Mouse (Mus musculus): ENCODE results near the gene Emsy. TPM values are rescaled to one million over a fixed set of nuclear protein-coding genes. Genes with fewer than 3 reads are reported as not detected.

The Emsy gene
- polyA plus RNA-seq, 1 experiment from 2014 or later = 4.6 TPM

- H3K27ac ChIP-seq = no peak overlapping the region
- peaks cover 9% of the 10 kb centered on the region for H3K4me1 ChIP-seq (replicated peaks)
- WGBS (ENCODE audit: insufficient replicate concordance) = 69% methylated on average over 12 of the region's 12 CpGs
- H3K9ac ChIP-seq = no peak overlapping the region
- DNase-seq = no peak
- no peak overlapping the region for H3K4me3 ChIP-seq (replicated peaks)
- no peaks in the 10 kb centered on the region for H3K27me3 ChIP-seq
- H3K4me2 ChIP-seq = no peak overlapping the region
- H3K9me3 ChIP-seq (replicated peaks) = no peaks in the 10 kb centered on the region
- no peak for ATAC-seq (ENCODE audit: low read depth)
- no peaks in the 10 kb centered on the region for H3K36me3 ChIP-seq
These were observed 94.9 kb downstream of the Emsy start for GRCm38 (mm10) chr7:98561556-98562164.

GRCm38 (mm10) chr7:98558128-98558921, 98.3 kb downstream of the Emsy start:
- WGBS (ENCODE audit: insufficient replicate concordance) = 56% methylated on average over 9 of the region's 9 CpGs
- DNase-seq (no peak), ATAC-seq (ENCODE audit: low read depth) (no peak)

GRCm38 (mm10) chr7:98556767-98557394, 99.7 kb downstream of the Emsy start:
- 0 out of 2 replicates have a peak, but pooled peaks cover 3% of the 10 kb centered on the region for H3K4me1 ChIP-seq (replicated peaks)
- no peak overlapping the region for H3K4me3 ChIP-seq (replicated peaks)
- no peak overlapping the region for H3K27ac ChIP-seq
- DNase-seq (no peak), ATAC-seq (ENCODE audit: low read depth) (no peak)
- H3K27me3 ChIP-seq = no peaks in the 10 kb centered on the region
- no peak overlapping the region for H3K9ac ChIP-seq
- no peak overlapping the region for H3K4me2 ChIP-seq
- WGBS (ENCODE audit: insufficient replicate concordance) = 56% methylated on average over 6 of the region's 6 CpGs
- no peaks in the 10 kb centered on the region for H3K36me3 ChIP-seq
- H3K9me3 ChIP-seq (replicated peaks) = no peaks in the 10 kb centered on the region

More at GRCm38 (mm10) chr7:98558128-98558921, 98.3 kb downstream of the Emsy start:
- H3K4me2 ChIP-seq = no peak overlapping the region
- H3K4me1 ChIP-seq (replicated peaks) = peaks cover 3% of the 10 kb centered on the region; the same call in 1 of the 2 replicates
- H3K4me3 ChIP-seq (replicated peaks) = no peak overlapping the region
- no peaks in the 10 kb centered on the region for H3K27me3 ChIP-seq
- H3K36me3 ChIP-seq = no peaks in the 10 kb centered on the region
- H3K9ac ChIP-seq = no peak overlapping the region
- H3K27ac ChIP-seq = no peak overlapping the region
- H3K9me3 ChIP-seq (replicated peaks) = no peaks in the 10 kb centered on the region

GRCm38 (mm10) chr7:98551041-98551440, 105.5 kb downstream of the Emsy start:
- Histone ChIP-seq H3K9me3 (replicated peaks) (no peaks in the 10 kb centered on the region), H3K27me3 (no peaks in the 10 kb centered on the region), H3K4me2 (no peak overlapping the region), H3K9ac (no peak overlapping the region), H3K4me1 (replicated peaks) (0 out of 2 replicates have a peak, but pooled peaks cover 7% of the 10 kb centered on the region), H3K4me3 (replicated peaks) (no peak overlapping the region), H3K27ac (no peak overlapping the region), H3K36me3 (no peaks in the 10 kb centered on the region)
- DNase-seq (no peak), ATAC-seq (ENCODE audit: low read depth) (no peak)
- 19% methylated on average over 3 of the region's 3 CpGs for WGBS (ENCODE audit: insufficient replicate concordance)

GRCm38 (mm10) chr7:98550596-98550995, 106.0 kb downstream of the Emsy start:
- WGBS (ENCODE audit: insufficient replicate concordance) = 20% methylated on average over 2 of the region's 2 CpGs
- H3K9ac ChIP-seq = no peak overlapping the region
- H3K27me3 ChIP-seq = no peaks in the 10 kb centered on the region
- DNase-seq (no peak), ATAC-seq (ENCODE audit: low read depth) (no peak)
- no peaks in the 10 kb centered on the region for H3K36me3 ChIP-seq
- H3K4me3 ChIP-seq (replicated peaks) = no peak overlapping the region
- 0 out of 2 replicates have a peak, but pooled peaks cover 7% of the 10 kb centered on the region for H3K4me1 ChIP-seq (replicated peaks)
- no peaks in the 10 kb centered on the region for H3K9me3 ChIP-seq (replicated peaks)
- no peak overlapping the region for H3K4me2 ChIP-seq
- 0 out of 2 replicates have a peak overlapping the region, but pooled peaks have one; percentile 20 for H3K27ac ChIP-seq

- Histone ChIP-seq H3K27me3 (no peaks in the 10 kb centered on the region), H3K4me2 (no peak overlapping the region), H3K4me3 (replicated peaks) (no peak overlapping the region), H3K36me3 (no peaks in the 10 kb centered on the region), H3K27ac (no peak overlapping the region), H3K9me3 (replicated peaks) (no peaks in the 10 kb centered on the region), H3K9ac (no peak overlapping the region), H3K4me1 (replicated peaks) (0 out of 2 replicates have a peak, but pooled peaks cover 7% of the 10 kb centered on the region)
- ATAC-seq (ENCODE audit: low read depth) (no peak), DNase-seq (no peak)
- 21% methylated on average over 3 of the region's 3 CpGs for WGBS (ENCODE audit: insufficient replicate concordance)
These were observed 107.7 kb downstream of the Emsy start for GRCm38 (mm10) chr7:98548839-98549238.

- no peak for ATAC-seq (ENCODE audit: low read depth)
- Histone ChIP-seq H3K4me3 (replicated peaks) (no peak overlapping the region), H3K9ac (no peak overlapping the region), H3K4me2 (no peak overlapping the region), H3K27me3 (no peaks in the 10 kb centered on the region), H3K27ac (no peak overlapping the region), H3K36me3 (no peaks in the 10 kb centered on the region), H3K4me1 (replicated peaks) (no peaks in the 10 kb centered on the region), H3K9me3 (replicated peaks) (no peaks in the 10 kb centered on the region)
- no peak for DNase-seq
- WGBS (ENCODE audit: insufficient replicate concordance) = 45% methylated on average over 3 of the region's 3 CpGs
These were observed 112.0 kb downstream of the Emsy start for GRCm38 (mm10) chr7:98544556-98544955.

- 66% methylated on average over 11 of the region's 11 CpGs for WGBS (ENCODE audit: insufficient replicate concordance)
- Histone ChIP-seq H3K9me3 (replicated peaks) (no peaks in the 10 kb centered on the region), H3K36me3 (no peaks in the 10 kb centered on the region), H3K4me2 (no peak overlapping the region), H3K27ac (no peak overlapping the region), H3K9ac (no peak overlapping the region), H3K4me3 (replicated peaks) (no peak overlapping the region), H3K27me3 (no peaks in the 10 kb centered on the region), H3K4me1 (replicated peaks) (no peaks in the 10 kb centered on the region)
- ATAC-seq (ENCODE audit: low read depth) (no peak), DNase-seq (no peak)
These were observed 112.7 kb downstream of the Emsy start for GRCm38 (mm10) chr7:98543853-98544370.

GRCm38 (mm10) chr7:98542731-98543142, 113.8 kb downstream of the Emsy start:
- H3K36me3 ChIP-seq = no peaks in the 10 kb centered on the region
- H3K9ac ChIP-seq = no peak overlapping the region
- ATAC-seq (ENCODE audit: low read depth) (no peak), DNase-seq (no peak)
- H3K27ac ChIP-seq = no peak overlapping the region
- no peaks in the 10 kb centered on the region for H3K9me3 ChIP-seq (replicated peaks)
- H3K4me3 ChIP-seq (replicated peaks) = no peak overlapping the region
- WGBS (ENCODE audit: insufficient replicate concordance) = 53% methylated on average over 6 of the region's 6 CpGs
- H3K4me2 ChIP-seq = no peak overlapping the region
- H3K4me1 ChIP-seq (replicated peaks) = no peaks in the 10 kb centered on the region
- no peaks in the 10 kb centered on the region for H3K27me3 ChIP-seq

- no peak overlapping the region for H3K9ac ChIP-seq
- H3K36me3 ChIP-seq = no peaks in the 10 kb centered on the region
- H3K4me1 ChIP-seq (replicated peaks) = no peaks in the 10 kb centered on the region
- WGBS (ENCODE audit: insufficient replicate concordance) = 84% methylated on average over 3 of the region's 3 CpGs
- no peaks in the 10 kb centered on the region for H3K9me3 ChIP-seq (replicated peaks)
- H3K27ac ChIP-seq = no peak overlapping the region
- H3K4me2 ChIP-seq = no peak overlapping the region
- ATAC-seq (ENCODE audit: low read depth) (no peak), DNase-seq (no peak)
- H3K4me3 ChIP-seq (replicated peaks) = no peak overlapping the region
- no peaks in the 10 kb centered on the region for H3K27me3 ChIP-seq
These were observed 114.3 kb downstream of the Emsy start for GRCm38 (mm10) chr7:98542267-98542666.

GRCm38 (mm10) chr7:98541564-98541963, 115.0 kb downstream of the Emsy start:
- no peak for DNase-seq
- Histone ChIP-seq H3K9me3 (replicated peaks) (no peaks in the 10 kb centered on the region), H3K36me3 (no peaks in the 10 kb centered on the region), H3K4me2 (no peak overlapping the region), H3K27me3 (no peaks in the 10 kb centered on the region), H3K9ac (no peak overlapping the region), H3K4me1 (replicated peaks) (no peaks in the 10 kb centered on the region; the same call in 1 of the 2 replicates), H3K4me3 (replicated peaks) (no peak overlapping the region), H3K27ac (no peak overlapping the region)
- WGBS (ENCODE audit: insufficient replicate concordance) = 70% methylated on average over 5 of the region's 5 CpGs
- ATAC-seq (ENCODE audit: low read depth) = no peak
